Mouse (Mus musculus): ENCODE measurements around the gene Lsm12. TPM values are rescaled to one million over a fixed set of nuclear protein-coding genes. Genes with fewer than 3 reads are reported as not detected.

The Lsm12 gene
- polyA plus RNA-seq, 1 experiment from 2014 or later, result 74.8 TPM

DNA sequence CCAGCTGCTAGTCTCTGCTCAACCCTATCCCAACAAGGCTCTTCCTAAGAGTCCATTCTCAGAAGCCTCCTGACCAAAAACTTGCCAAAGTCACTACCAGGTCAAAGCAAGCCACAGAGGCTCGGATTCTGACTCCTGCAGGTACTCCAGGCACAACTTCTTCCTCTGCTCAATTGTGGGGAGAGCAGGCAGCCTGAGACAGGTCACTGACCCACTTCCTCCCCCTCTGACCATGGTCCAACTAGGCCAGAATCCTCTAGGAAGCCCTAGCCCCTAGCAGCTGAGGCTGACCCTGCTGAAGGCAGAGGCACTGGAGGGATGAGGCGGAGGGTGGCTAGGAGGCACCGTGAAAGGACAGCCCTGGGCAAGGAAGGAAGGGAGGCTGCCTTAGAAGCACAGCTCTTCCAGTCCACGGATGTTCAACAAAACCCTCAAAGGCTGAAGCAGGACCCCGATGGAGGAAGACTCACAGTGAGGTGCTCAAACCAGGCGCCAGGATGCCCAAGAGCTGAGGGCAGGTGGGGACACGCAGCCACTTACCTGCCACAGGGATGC, 32.9 kb upstream of the Lsm12 start:
- no peak for ATAC-seq (ENCODE audit: low FRiP score)
- H3K4me3 ChIP-seq (ENCODE audit: low read depth, low read length), result no peak overlapping the region
- H3K9ac ChIP-seq (ENCODE audit: low read length), result 0 out of 2 replicates have a peak overlapping the region, but pooled peaks have one; percentile 27
- no peak for DNase-seq (ENCODE audit: low spot score, missing footprints)
- no peaks in the 10 kb centered on the region for H3K9me3 ChIP-seq (ENCODE audit: control insufficient read depth, low read length)
- peak overlapping the region; percentile 31; the same call in 1 of the 2 replicates for H3K4me2 ChIP-seq
- H3K27me3 ChIP-seq (ENCODE audit: control insufficient read depth, insufficient read depth, low read length), result no peaks in the 10 kb centered on the region
- H3K27ac ChIP-seq (ENCODE audit: low read depth, low read length), result no peak overlapping the region; the same call in 1 of the 2 replicates
- WGBS, result 84% methylated on average over 7 of the region's 7 CpGs
- peaks cover 29% of the 10 kb centered on the region for H3K4me1 ChIP-seq (ENCODE audit: control insufficient read depth, insufficient read depth, low read length)
- H3K36me3 ChIP-seq (ENCODE audit: control insufficient read depth, insufficient read depth, low read length), result peaks cover 2% of the 10 kb centered on the region; the same call in 1 of the 2 replicates

DNA sequence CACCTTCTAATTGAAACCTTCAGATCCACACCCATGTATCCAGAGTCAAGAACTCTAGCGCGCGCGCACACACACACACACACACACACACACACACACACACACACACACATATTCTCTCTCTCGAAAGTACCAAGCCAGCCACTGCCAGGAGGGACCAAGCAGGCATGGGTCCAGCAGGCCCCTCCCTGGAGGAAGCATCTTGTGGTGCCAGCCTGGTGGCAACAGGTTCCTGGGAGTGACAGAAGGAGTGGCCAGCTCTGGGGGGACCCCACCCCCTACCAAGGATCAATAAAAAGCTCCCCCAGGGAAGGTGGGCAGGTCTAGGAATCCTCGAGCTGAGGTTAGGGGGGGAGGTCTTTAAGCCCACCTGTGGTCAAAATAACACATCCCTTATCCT, 32.3 kb upstream of the Lsm12 start:
- Histone ChIP-seq H3K9ac (ENCODE audit: low read length) (no peak overlapping the region), H3K4me3 (ENCODE audit: low read depth, low read length) (no peak overlapping the region), H3K36me3 (ENCODE audit: control insufficient read depth, insufficient read depth, low read length) (peaks cover 2% of the 10 kb centered on the region; the same call in 1 of the 2 replicates), H3K27ac (ENCODE audit: low read depth, low read length) (no peak overlapping the region), H3K4me2 (no peak overlapping the region), H3K9me3 (ENCODE audit: control insufficient read depth, low read length) (no peaks in the 10 kb centered on the region), H3K27me3 (ENCODE audit: control insufficient read depth, insufficient read depth, low read length) (no peaks in the 10 kb centered on the region), H3K4me1 (ENCODE audit: control insufficient read depth, insufficient read depth, low read length) (peaks cover 29% of the 10 kb centered on the region)
- DNase-seq (ENCODE audit: low spot score, missing footprints) (no peak), ATAC-seq (ENCODE audit: low FRiP score) (no peak)
- WGBS, result 77% methylated on average over 6 of the region's 6 CpGs

DNA sequence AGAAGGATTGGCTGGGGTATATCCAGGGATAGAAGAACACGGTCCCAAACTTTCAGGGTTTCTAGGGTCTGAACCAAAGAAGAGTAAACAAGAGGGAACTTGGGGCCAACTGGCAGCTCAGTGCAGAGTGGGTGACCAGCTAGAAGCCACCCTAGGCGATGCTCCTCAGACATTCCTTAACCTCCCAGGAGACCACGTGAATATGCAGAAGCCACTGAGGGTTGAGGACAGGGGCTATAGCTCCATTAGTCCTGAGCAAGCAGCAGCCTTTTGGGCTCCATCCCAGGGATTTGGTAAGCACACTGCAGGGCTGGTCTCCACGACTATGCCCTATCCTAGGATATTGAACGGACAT, 31.8 kb upstream of the Lsm12 start:
- ATAC-seq (ENCODE audit: low FRiP score) (no peak), DNase-seq (ENCODE audit: low spot score, missing footprints) (no peak)
- Histone ChIP-seq H3K9me3 (ENCODE audit: control insufficient read depth, low read length) (no peaks in the 10 kb centered on the region), H3K4me3 (ENCODE audit: low read depth, low read length) (no peak overlapping the region), H3K36me3 (ENCODE audit: control insufficient read depth, insufficient read depth, low read length) (peaks cover 2% of the 10 kb centered on the region; the same call in 1 of the 2 replicates), H3K27me3 (ENCODE audit: control insufficient read depth, insufficient read depth, low read length) (no peaks in the 10 kb centered on the region), H3K9ac (ENCODE audit: low read length) (no peak overlapping the region), H3K27ac (ENCODE audit: low read depth, low read length) (no peak overlapping the region), H3K4me2 (no peak overlapping the region), H3K4me1 (ENCODE audit: control insufficient read depth, insufficient read depth, low read length) (peaks cover 29% of the 10 kb centered on the region)
- 55% methylated on average over 5 of the region's 5 CpGs for WGBS

DNA sequence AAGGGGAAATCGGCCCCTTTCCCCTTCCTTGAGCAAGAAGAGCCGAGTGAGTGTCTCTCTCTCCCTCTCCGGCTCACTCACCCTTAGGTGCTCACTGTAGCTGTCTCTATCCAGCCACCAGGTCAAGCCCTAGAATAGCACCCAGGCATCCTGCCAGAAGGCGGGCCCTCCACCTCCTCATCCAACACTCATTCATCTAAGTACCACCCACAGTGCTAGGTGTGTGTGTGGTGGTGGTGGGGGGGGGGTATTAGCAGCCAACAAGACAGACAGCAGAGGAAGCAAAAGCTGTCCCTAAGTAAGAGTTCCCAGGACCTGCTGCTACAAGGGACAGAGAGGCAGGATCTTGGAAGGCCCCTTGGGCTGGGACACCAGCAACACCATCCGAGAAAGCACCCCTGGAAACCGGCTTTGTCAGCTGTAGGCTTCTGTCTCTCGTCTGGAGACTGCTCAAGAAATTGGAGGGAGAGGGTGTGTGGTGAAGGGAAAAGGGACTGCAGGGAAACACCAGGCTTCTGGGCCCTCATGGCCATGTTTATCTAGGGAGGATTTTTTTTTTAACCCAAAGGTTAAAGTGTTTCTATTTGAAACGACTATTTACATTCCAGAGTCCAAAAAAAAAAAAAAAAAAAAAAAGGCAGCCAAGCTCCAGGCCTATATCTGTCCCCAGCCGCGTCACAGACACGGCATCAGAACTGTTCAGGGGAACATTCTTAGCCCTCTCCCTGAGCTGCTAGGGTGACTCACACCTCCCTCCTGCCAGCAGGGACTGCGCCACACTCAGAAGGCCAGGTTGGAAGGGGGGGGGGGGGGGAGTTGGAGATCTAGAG, 31.2 kb upstream of the Lsm12 start:
- DNase-seq (ENCODE audit: low spot score, missing footprints) (no peak), ATAC-seq (ENCODE audit: low FRiP score) (no peak)
- Histone ChIP-seq H3K9me3 (ENCODE audit: control insufficient read depth, low read length) (no peaks in the 10 kb centered on the region), H3K4me1 (ENCODE audit: control insufficient read depth, insufficient read depth, low read length) (peaks cover 29% of the 10 kb centered on the region), H3K4me3 (ENCODE audit: low read depth, low read length) (no peak overlapping the region), H3K27ac (ENCODE audit: low read depth, low read length) (no peak overlapping the region), H3K27me3 (ENCODE audit: control insufficient read depth, insufficient read depth, low read length) (no peaks in the 10 kb centered on the region), H3K9ac (ENCODE audit: low read length) (no peak overlapping the region), H3K4me2 (no peak overlapping the region), H3K36me3 (ENCODE audit: control insufficient read depth, insufficient read depth, low read length) (peaks cover 2% of the 10 kb centered on the region; the same call in 1 of the 2 replicates)
- 50% methylated on average over 12 of the region's 12 CpGs for WGBS

DNA sequence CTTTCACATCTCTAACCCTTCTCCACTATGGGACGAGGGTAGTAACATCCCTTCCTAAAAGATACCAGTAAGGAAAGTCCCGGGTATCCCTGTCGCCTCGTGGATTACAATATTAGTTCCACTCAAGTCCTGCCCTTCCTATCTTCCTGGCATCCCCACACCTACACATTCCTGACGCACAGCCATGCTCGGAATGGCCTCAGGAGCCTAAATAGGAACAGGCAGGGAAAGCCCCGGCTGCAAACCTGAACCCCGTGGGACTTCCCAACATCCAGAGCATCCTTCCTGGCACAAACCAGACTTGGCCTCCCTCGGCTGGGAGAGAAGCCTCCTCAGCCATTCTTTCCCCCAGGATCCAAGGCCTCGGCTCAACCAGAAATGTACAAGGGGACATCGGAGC, 30.4 kb upstream of the Lsm12 start:
- Histone ChIP-seq H3K9ac (ENCODE audit: low read length) (no peak overlapping the region), H3K9me3 (ENCODE audit: control insufficient read depth, low read length) (no peaks in the 10 kb centered on the region), H3K36me3 (ENCODE audit: control insufficient read depth, insufficient read depth, low read length) (peaks cover 2% of the 10 kb centered on the region; the same call in 1 of the 2 replicates), H3K4me1 (ENCODE audit: control insufficient read depth, insufficient read depth, low read length) (peaks cover 29% of the 10 kb centered on the region), H3K27ac (ENCODE audit: low read depth, low read length) (no peak overlapping the region), H3K27me3 (ENCODE audit: control insufficient read depth, insufficient read depth, low read length) (no peaks in the 10 kb centered on the region), H3K4me2 (no peak overlapping the region), H3K4me3 (ENCODE audit: low read depth, low read length) (no peak overlapping the region)
- ATAC-seq (ENCODE audit: low FRiP score) (no peak), DNase-seq (ENCODE audit: low spot score, missing footprints) (no peak)
- WGBS, result 82% methylated on average over 11 of the region's 11 CpGs

DNA sequence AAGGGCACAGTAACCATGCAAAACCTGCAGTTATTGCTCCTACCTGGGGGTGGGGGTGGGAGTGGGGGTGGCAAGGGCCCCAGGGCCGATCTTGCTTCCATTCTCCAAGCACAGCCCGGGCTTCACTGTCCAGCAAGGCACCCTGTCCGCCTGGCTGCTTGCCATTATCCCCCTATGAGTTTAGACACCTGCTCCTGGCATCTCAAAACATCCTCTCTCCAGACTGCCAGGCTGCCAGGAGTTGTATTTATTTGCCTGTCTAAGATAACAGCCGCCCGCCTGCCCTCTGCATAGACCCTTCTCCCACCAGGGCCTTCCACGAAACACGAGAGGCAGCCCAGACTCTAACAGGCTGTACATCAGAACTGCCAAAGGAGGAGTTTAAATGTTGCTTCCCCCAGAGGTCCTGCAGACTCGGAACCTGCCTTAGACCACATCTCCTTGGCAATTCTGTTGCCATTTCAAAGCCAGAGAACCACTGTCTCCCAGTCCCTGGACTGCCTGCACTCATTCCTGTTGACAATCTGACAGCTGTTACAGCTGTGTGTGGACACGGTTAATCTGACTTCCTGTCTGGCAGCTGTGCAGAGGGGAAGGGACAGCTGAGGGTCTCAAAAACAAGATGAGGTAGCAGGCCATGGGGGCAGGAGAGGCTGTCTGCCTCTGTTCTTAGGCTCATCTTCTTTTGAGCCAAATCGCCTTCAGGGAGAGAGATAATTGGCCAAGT, 29.5 kb upstream of the Lsm12 start:
- H3K9me3 ChIP-seq (ENCODE audit: control insufficient read depth, low read length), result no peaks in the 10 kb centered on the region
- DNase-seq (ENCODE audit: low spot score, missing footprints), result no peak
- H3K4me3 ChIP-seq (ENCODE audit: low read depth, low read length), result no peak overlapping the region
- no peak overlapping the region for H3K9ac ChIP-seq (ENCODE audit: low read length)
- peaks cover 30% of the 10 kb centered on the region for H3K4me1 ChIP-seq (ENCODE audit: control insufficient read depth, insufficient read depth, low read length)
- no peak overlapping the region for H3K27ac ChIP-seq (ENCODE audit: low read depth, low read length)
- H3K27me3 ChIP-seq (ENCODE audit: control insufficient read depth, insufficient read depth, low read length), result no peaks in the 10 kb centered on the region
- WGBS, result 73% methylated on average over 10 of the region's 10 CpGs
- peaks cover 2% of the 10 kb centered on the region; the same call in 1 of the 2 replicates for H3K36me3 ChIP-seq (ENCODE audit: control insufficient read depth, insufficient read depth, low read length)
- ATAC-seq (ENCODE audit: low FRiP score), result no peak
- H3K4me2 ChIP-seq, result no peak overlapping the region

DNA sequence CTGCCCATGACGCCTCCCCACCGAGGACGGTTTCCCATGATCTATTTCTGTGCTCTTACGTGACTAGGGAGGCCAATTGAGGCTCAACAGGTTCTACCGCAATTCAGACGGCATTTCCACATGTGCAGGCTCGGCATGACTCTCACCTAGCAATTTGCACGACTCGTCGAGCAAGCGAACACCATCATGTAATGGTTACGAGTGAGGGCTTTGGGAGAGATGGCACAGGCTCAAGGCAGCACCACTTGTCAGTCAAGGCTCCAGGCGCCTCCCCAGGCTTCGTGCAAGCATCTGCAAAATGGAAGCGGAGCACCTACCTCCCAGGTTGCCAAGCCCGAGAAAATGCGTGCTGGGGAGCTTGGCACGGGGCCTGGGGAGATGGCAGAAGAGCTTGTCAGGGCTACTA, 26.8 kb upstream of the Lsm12 start:
- H3K4me1 ChIP-seq (ENCODE audit: control insufficient read depth, insufficient read depth, low read length), result peaks cover 31% of the 10 kb centered on the region

DNA sequence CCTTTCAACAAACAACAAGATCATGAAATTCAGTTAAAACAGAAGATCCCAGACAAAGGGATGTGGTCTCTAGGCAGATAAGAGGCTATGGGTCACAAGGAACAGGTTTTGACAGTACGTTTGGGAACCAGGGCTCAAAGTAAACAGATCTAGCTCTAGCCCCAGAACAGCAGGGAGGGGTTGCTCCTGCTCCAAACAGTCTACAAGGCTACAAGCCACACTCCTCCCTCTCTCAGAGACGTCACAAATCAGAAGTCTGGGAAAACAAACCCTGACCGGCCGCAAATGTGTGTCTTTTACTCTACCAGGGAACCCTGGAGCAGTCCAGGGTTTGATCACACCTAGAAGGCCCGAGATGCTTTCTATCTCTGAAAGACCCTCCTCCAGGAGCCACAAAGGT, 25.9 kb upstream of the Lsm12 start:
- Histone ChIP-seq H3K36me3 (ENCODE audit: control insufficient read depth, insufficient read depth, low read length) (peaks cover 4% of the 10 kb centered on the region; the same call in 1 of the 2 replicates), H3K4me2 (no peak overlapping the region), H3K4me1 (ENCODE audit: control insufficient read depth, insufficient read depth, low read length) (peaks cover 27% of the 10 kb centered on the region), H3K27me3 (ENCODE audit: control insufficient read depth, insufficient read depth, low read length) (no peaks in the 10 kb centered on the region), H3K9ac (ENCODE audit: low read length) (no peak overlapping the region), H3K9me3 (ENCODE audit: control insufficient read depth, low read length) (no peaks in the 10 kb centered on the region), H3K27ac (ENCODE audit: low read depth, low read length) (no peak overlapping the region), H3K4me3 (ENCODE audit: low read depth, low read length) (no peak overlapping the region)
- 69% methylated on average over 5 of the region's 5 CpGs for WGBS
- DNase-seq (ENCODE audit: low spot score, missing footprints), result no peak
- no peak for ATAC-seq (ENCODE audit: low FRiP score)

More for the DNA sequence above, 26.8 kb upstream of the Lsm12 start:
- Histone ChIP-seq H3K27ac (ENCODE audit: low read depth, low read length) (no peak overlapping the region), H3K4me2 (no peak overlapping the region), H3K4me3 (ENCODE audit: low read depth, low read length) (no peak overlapping the region), H3K9me3 (ENCODE audit: control insufficient read depth, low read length) (no peaks in the 10 kb centered on the region), H3K27me3 (ENCODE audit: control insufficient read depth, insufficient read depth, low read length) (no peaks in the 10 kb centered on the region), H3K36me3 (ENCODE audit: control insufficient read depth, insufficient read depth, low read length) (no peaks in the 10 kb centered on the region), H3K9ac (ENCODE audit: low read length) (no peak overlapping the region)
- no peak for ATAC-seq (ENCODE audit: low FRiP score)
- DNase-seq (ENCODE audit: low spot score, missing footprints), result no peak
- WGBS, result 82% methylated on average over 18 of the region's 18 CpGs

DNA sequence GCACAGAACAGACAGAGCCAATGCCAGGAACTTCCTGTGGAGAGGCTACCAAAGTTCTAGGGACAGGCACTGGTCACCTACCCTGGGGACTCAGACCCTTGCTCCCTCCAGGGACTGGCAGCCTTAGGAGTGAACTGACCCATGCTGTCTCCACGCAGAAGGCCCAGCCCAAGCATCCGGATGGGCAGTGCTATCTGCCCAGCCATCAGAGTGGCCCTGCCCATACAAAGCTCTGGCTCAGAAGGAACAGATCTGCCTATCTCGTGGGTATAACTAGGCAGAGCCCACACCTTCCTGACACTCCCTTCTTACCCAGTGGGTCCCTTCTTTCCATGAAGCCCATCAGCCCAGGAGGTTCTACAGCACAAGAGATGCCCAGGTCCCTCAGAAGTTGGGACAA, 25.1 kb upstream of the Lsm12 start:
- H3K4me1 ChIP-seq (ENCODE audit: control insufficient read depth, insufficient read depth, low read length), result peaks cover 24% of the 10 kb centered on the region
- ATAC-seq (ENCODE audit: low FRiP score), result no peak
- H3K27me3 ChIP-seq (ENCODE audit: control insufficient read depth, insufficient read depth, low read length), result no peaks in the 10 kb centered on the region
- no peak overlapping the region for H3K4me2 ChIP-seq
- H3K9me3 ChIP-seq (ENCODE audit: control insufficient read depth, low read length), result no peaks in the 10 kb centered on the region
- H3K36me3 ChIP-seq (ENCODE audit: control insufficient read depth, insufficient read depth, low read length), result peaks cover 4% of the 10 kb centered on the region; the same call in 1 of the 2 replicates
- WGBS, result 77% methylated on average over 3 of the region's 3 CpGs
- H3K27ac ChIP-seq (ENCODE audit: low read depth, low read length), result no peak overlapping the region
- no peak overlapping the region for H3K9ac ChIP-seq (ENCODE audit: low read length)
- no peak for DNase-seq (ENCODE audit: low spot score, missing footprints)
- H3K4me3 ChIP-seq (ENCODE audit: low read depth, low read length), result no peak overlapping the region
